ENCODE assay signal across 8 mouse cellular contexts in genomic region chr4:81743978-81744628, GRCm38 (mm10).
DNase-seq lines count a peak whose midpoint lies in the region; ATAC-seq lines count a peak whose summit lies in the region.

No protein-coding gene starts in this region.

- no peak overlapping the region for H3K4me2 ChIP-seq in kidney, embryonic 14.5 days (replicated peaks; ENCODE audit: low read depth, low read length)
- peak overlapping the region; percentile 2; the same call in 1 of the 2 replicates for H3K4me2 ChIP-seq in heart, embryonic 14.5 days (ENCODE audit: low read length)
- peak overlapping the region; percentile 41 for H3K4me2 ChIP-seq in neural tube, embryonic 12.5 days (replicated peaks)

- 29% methylated on average over 8 of the region's 8 CpGs for WGBS in kidney, embryonic 14.5 days
- 32% methylated on average over 8 of the region's 8 CpGs for WGBS in heart, embryonic 14.5 days
- WGBS in neural tube, embryonic 12.5 days: 7% methylated on average over 8 of the region's 8 CpGs

- H3K27ac ChIP-seq in kidney, embryonic 14.5 days (ENCODE audit: low read depth, low read length): peak overlapping the region; percentile 79; the same call in 1 of the 2 replicates
- peak overlapping the region; percentile 28 to 69 for H3K27ac ChIP-seq in heart, embryonic 14.5 days (replicated peaks in 1 of 2; ENCODE audit: control insufficient read depth in 1 of 2, insufficient read depth in 1 of 2, low read depth in 2 of 2, low read length in 2 of 2)
- peak overlapping the region; percentile 43 for H3K27ac ChIP-seq in neural tube, embryonic 12.5 days

- no peaks in the 10 kb centered on the region for H3K27me3 ChIP-seq in kidney, embryonic 14.5 days (ENCODE audit: control insufficient read depth, insufficient read depth, low read length)
- no peaks in the 10 kb centered on the region for H3K27me3 ChIP-seq in heart, embryonic 14.5 days (ENCODE audit: control insufficient read depth, insufficient read depth, low read length)
- no peaks in the 10 kb centered on the region for H3K27me3 ChIP-seq in neural tube, embryonic 12.5 days (replicated peaks)

- ATAC-seq in kidney, embryonic 14.5 days (ENCODE audit: low FRiP score, low TSS enrichment): peak; percentile 66
- ATAC-seq in heart, embryonic 14.5 days (ENCODE audit: insufficient number of reproducible peaks, insufficient read depth, low FRiP score, low read depth): no peak
- ATAC-seq in neural tube, embryonic 12.5 days (ENCODE audit: low FRiP score, low read depth): peak; percentile 96

- no peak for DNase-seq in kidney, postnatal 25 days
- DNase-seq in embryo, embryonic 11 days: peak; percentile 75
- peak; percentile 34 to 52 for DNase-seq in layer of hippocampus, postnatal 36 days
- DNase-seq in urinary bladder, postnatal 14 days (ENCODE audit: low spot score): no peak
- no peak for DNase-seq in ovary, adult 18-20 months (ENCODE audit: low spot score)

- H3K36me3 ChIP-seq in kidney, embryonic 14.5 days (ENCODE audit: control insufficient read depth, insufficient read depth, low read length): no peaks in the 10 kb centered on the region
- H3K36me3 ChIP-seq in heart, embryonic 14.5 days (ENCODE audit: control insufficient read depth, insufficient read depth, low read length): no peaks in the 10 kb centered on the region
- no peaks in the 10 kb centered on the region for H3K36me3 ChIP-seq in neural tube, embryonic 12.5 days

- no peaks in the 10 kb centered on the region for H3K9me3 ChIP-seq in kidney, embryonic 14.5 days (ENCODE audit: control insufficient read depth, low read length)
- H3K9me3 ChIP-seq in heart, embryonic 14.5 days (ENCODE audit: control insufficient read depth, low read length): no peaks in the 10 kb centered on the region
- no peaks in the 10 kb centered on the region for H3K9me3 ChIP-seq in neural tube, embryonic 12.5 days

- H3K9ac ChIP-seq in kidney, embryonic 14.5 days (ENCODE audit: low read depth, low read length): 0 out of 2 replicates have a peak overlapping the region, but pooled peaks have one; percentile 19
- no peak overlapping the region for H3K9ac ChIP-seq in heart, embryonic 14.5 days (ENCODE audit: low read length)
- H3K9ac ChIP-seq in neural tube, embryonic 12.5 days: no peak overlapping the region

- H3K4me1 ChIP-seq in kidney, embryonic 14.5 days (ENCODE audit: control insufficient read depth, insufficient read depth, low read length): peaks cover 9% of the 10 kb centered on the region; the same call in 1 of the 2 replicates
- H3K4me1 ChIP-seq in heart, embryonic 14.5 days (ENCODE audit: control insufficient read depth in 2 of 2, insufficient read depth in 2 of 2, low read length in 2 of 2): peaks cover 13 to 19% of the 10 kb centered on the region in 2 experiments
- H3K4me1 ChIP-seq in neural tube, embryonic 12.5 days: peaks cover 23% of the 10 kb centered on the region

- H3K4me3 ChIP-seq in kidney, embryonic 14.5 days (ENCODE audit: low read length): no peak overlapping the region
- no peak overlapping the region for H3K4me3 ChIP-seq in heart, embryonic 14.5 days (ENCODE audit: control insufficient read depth in 1 of 2, insufficient read depth in 1 of 2, low read depth in 1 of 2, low read length in 2 of 2)
- no peak overlapping the region for H3K4me3 ChIP-seq in neural tube, embryonic 12.5 days

Comparison
In these comparisons a context has a peak if more than half of its experiments do, and no peak if none do; other contexts are left out.
1. DNase-seq: peak in embryo, embryonic 11 days (single experiment) and layer of hippocampus, postnatal 36 days (2 of 2); none in kidney, postnatal 25 days (0 of 2), urinary bladder, postnatal 14 days (single experiment) and ovary, adult 18-20 months (single experiment).
2. Peak in every context shown above with its lines, with median percentiles within 50 percentile points of each other: H3K27ac ChIP-seq.